Mouse (Mus musculus) limb, embryonic 13.5 days (tissue): ENCODE results near the gene Msh2. TPM values are rescaled to one million over a fixed set of nuclear protein-coding genes. Genes with fewer than 3 reads are reported as not detected.
"Not testable (repeated sequence)": the region's sequence is repeated elsewhere in the genome, so short reads cannot be mapped to it uniquely, and the experiment has no call there.

Source experiments
- ATAC-seq: fragments of 200-750 bp; cut with Nextera tagmentation; 2 replicates; pipeline ENCODE4 v1.8.0; 2017; ENCODE audit warnings: low read depth, moderate number of reproducible peaks, moderate TSS enrichment; ENCODE audit not compliant: low FRiP score
- H3K27ac ChIP-seq: fragments of 300-500 bp; sonication (generic); 2 replicates; pipeline ENCODE4 v1.5.1; 2015; ENCODE audit warnings: inconsistent platforms, mild to moderate bottlenecking, moderate library complexity
- H3K27me3 ChIP-seq: fragments of 300-500 bp; sonication (generic); 2 replicates; pipeline ENCODE4 v1.6.1; 2015; ENCODE audit warnings: mild to moderate bottlenecking, inconsistent platforms
- H3K36me3 ChIP-seq: fragments of 300-500 bp; sonication (generic); 2 replicates; pipeline ENCODE4 v1.6.1; 2015; ENCODE audit warnings: inconsistent platforms, mild to moderate bottlenecking, moderate library complexity
- H3K4me1 ChIP-seq: fragments of 300-500 bp; sonication (generic); 2 replicates; pipeline ENCODE4 v1.6.1; 2015; ENCODE audit warnings: inconsistent platforms
- H3K4me2 ChIP-seq: fragments of 300-500 bp; sonication (generic); replicated peaks from 2 replicates; pipeline ENCODE4 v1.6.1; 2015; ENCODE audit warnings: inconsistent platforms, mild to moderate bottlenecking, moderate library complexity
- H3K4me3 ChIP-seq: fragments of 300-500 bp; sonication (generic); 2 replicates; pipeline ENCODE4 v1.5.1; 2015; ENCODE audit warnings: moderate library complexity, mild to moderate bottlenecking, inconsistent platforms
- H3K9ac ChIP-seq: fragments of 300-500 bp; sonication (generic); 2 replicates; pipeline ENCODE4 v1.6.1; 2015; ENCODE audit warnings: mild to moderate bottlenecking, inconsistent platforms
- H3K9me3 ChIP-seq: fragments of 300-500 bp; sonication (generic); 2 replicates; pipeline ENCODE4 v1.6.1; 2016; ENCODE audit warnings: inconsistent platforms
- WGBS: fragments of 180-500 bp; shearing (Covaris S2); methylation state at CpG from one replicate; pipeline ENCODE4 v1.1.7; 2015; 5-methylcytosine and 5-hydroxymethylcytosine counted together
- polyA plus RNA-seq: library from polyadenylated mRNA; unstranded; fragments of >200 nt; fragmentation: Nextera tagmentation; extraction: Ambion mirVana; gene quantifications from 2 replicates; pipeline ENCODE4 v1.2.1, GENCODE M21; 2015

Gene Msh2
- polyA plus RNA-seq, 1 experiment from 2014 or later = 85.5 TPM

- no peaks in the 10 kb centered on the region for H3K27me3 ChIP-seq
Measured at GRCm38 (mm10) chr17:87665066-87665822, 6.9 kb upstream of the Msh2 start.

GRCm38 (mm10) chr17:87672677-87673286 lies 652 bp downstream of the Msh2 start:
- Histone ChIP-seq H3K4me1 (peaks cover 21% of the 10 kb centered on the region), H3K4me3 (peak overlapping the region; percentile 95), H3K27ac (peak overlapping the region; percentile 75), H3K4me2 (peak overlapping the region; percentile 84), H3K36me3 (peaks cover 5% of the 10 kb centered on the region; the same call in 1 of the 2 replicates), H3K9me3 (no peaks in the 10 kb centered on the region), H3K27me3 (no peaks in the 10 kb centered on the region), H3K9ac (peak overlapping the region; percentile 89)
- peak; percentile 41 for ATAC-seq
- WGBS = under 1% methylated on average over 54 of the region's 54 CpGs

More at GRCm38 (mm10) chr17:87665066-87665822, 6.9 kb upstream of the Msh2 start:
- no peak for ATAC-seq
- H3K4me2 ChIP-seq = no peak overlapping the region
- H3K27ac ChIP-seq = no peak overlapping the region
- H3K36me3 ChIP-seq = no peaks in the 10 kb centered on the region
- no peak overlapping the region for H3K4me3 ChIP-seq
- no peaks in the 10 kb centered on the region for H3K9me3 ChIP-seq
- H3K9ac ChIP-seq = no peak overlapping the region
- 76% methylated on average over 10 of the region's 10 CpGs for WGBS
- no peaks in the 10 kb centered on the region for H3K4me1 ChIP-seq

GRCm38 (mm10) chr17:87676916-87677474 lies 4.9 kb downstream of the Msh2 start:
- H3K9me3 ChIP-seq, H3K27ac ChIP-seq, H3K27me3 ChIP-seq, H3K4me3 ChIP-seq, H3K4me2 ChIP-seq, ATAC-seq, H3K9ac ChIP-seq: not testable (repeated sequence)
- peaks cover 33% of the 10 kb centered on the region for H3K36me3 ChIP-seq
- H3K4me1 ChIP-seq = peaks cover 21% of the 10 kb centered on the region
- WGBS = 91% methylated on average over 1 of the region's 1 CpGs

DNA sequence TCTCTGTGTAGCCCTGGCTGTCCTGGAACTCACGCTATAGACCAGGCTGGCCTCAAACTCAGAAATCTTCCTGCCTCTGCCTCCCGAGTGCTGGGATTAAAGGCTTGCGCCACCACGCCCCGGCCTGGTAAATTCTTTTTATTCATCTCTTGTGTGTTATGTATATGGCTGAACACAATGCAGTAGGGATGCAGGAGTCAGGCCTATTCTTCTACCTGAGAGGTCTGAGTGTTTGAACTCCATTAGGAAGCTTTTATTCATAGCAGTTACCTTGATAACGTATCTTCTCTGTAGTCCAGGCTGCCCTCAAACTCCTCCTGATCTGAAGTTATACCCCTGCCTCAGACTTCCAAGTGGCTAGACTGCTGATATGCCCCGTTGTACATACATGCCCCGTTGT lies 5.5 kb downstream of the Msh2 start:
- Histone ChIP-seq H3K9me3 (no peaks in the 10 kb centered on the region), H3K9ac (no peak overlapping the region), H3K27me3 (no peaks in the 10 kb centered on the region), H3K4me1 (peaks cover 21% of the 10 kb centered on the region), H3K4me2 (no peak overlapping the region), H3K36me3 (peaks cover 40% of the 10 kb centered on the region), H3K27ac (no peak overlapping the region), H3K4me3 (no peak overlapping the region)
- no peak for ATAC-seq
- WGBS = 93% methylated on average over 8 of the region's 8 CpGs

DNA sequence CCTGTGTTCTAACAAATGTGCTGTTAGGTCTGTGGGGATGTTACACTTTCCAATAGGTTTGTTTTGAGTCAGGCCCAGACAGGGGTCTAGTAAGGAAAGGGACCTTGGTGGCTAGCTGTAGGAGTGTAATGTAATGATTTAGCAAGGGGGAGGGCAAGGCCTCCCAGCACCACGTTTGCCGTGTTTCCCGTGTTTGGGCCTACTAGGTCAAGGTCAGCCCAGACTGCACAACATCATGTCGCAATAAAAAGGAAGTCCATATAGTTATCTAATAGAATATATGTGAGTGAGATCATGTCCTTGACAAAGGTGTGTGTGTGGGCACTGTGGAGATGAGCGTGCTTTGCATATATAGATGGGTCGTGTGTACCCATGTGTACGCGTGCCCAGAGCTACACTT lies 17.1 kb downstream of the Msh2 start:
- no peak overlapping the region for H3K4me2 ChIP-seq
- H3K9ac ChIP-seq = no peak overlapping the region
- no peak; the same call in 1 of the 2 replicates for ATAC-seq
- WGBS = 92% methylated on average over 8 of the region's 8 CpGs
- H3K27me3 ChIP-seq = no peaks in the 10 kb centered on the region
- H3K4me3 ChIP-seq = no peak overlapping the region
- no peaks in the 10 kb centered on the region for H3K4me1 ChIP-seq
- H3K27ac ChIP-seq = no peak overlapping the region
- peaks cover 75% of the 10 kb centered on the region for H3K36me3 ChIP-seq
- no peaks in the 10 kb centered on the region for H3K9me3 ChIP-seq

- 91% methylated on average over 5 of the region's 5 CpGs for WGBS
- Histone ChIP-seq H3K4me1 (no peaks in the 10 kb centered on the region), H3K9me3 (no peaks in the 10 kb centered on the region), H3K4me3 (no peak overlapping the region), H3K36me3 (peaks cover 70% of the 10 kb centered on the region), H3K27ac (no peak overlapping the region), H3K27me3 (no peaks in the 10 kb centered on the region), H3K9ac (no peak overlapping the region), H3K4me2 (no peak overlapping the region)
- no peak for ATAC-seq
Measured at GRCm38 (mm10) chr17:87691958-87692357, 19.8 kb downstream of the Msh2 start.

GRCm38 (mm10) chr17:87695874-87696465 lies 23.8 kb downstream of the Msh2 start:
- Histone ChIP-seq H3K9ac (no peak overlapping the region), H3K9me3 (no peaks in the 10 kb centered on the region), H3K4me1 (peaks cover 7% of the 10 kb centered on the region), H3K27ac (no peak overlapping the region), H3K27me3 (no peaks in the 10 kb centered on the region), H3K4me2 (no peak overlapping the region), H3K4me3 (no peak overlapping the region), H3K36me3 (peaks cover 68% of the 10 kb centered on the region)
- ATAC-seq = no peak
- WGBS = 90% methylated on average over 11 of the region's 11 CpGs

- H3K9me3 ChIP-seq = no peaks in the 10 kb centered on the region
- peaks cover 70% of the 10 kb centered on the region for H3K36me3 ChIP-seq
- ATAC-seq = no peak
- no peaks in the 10 kb centered on the region for H3K27me3 ChIP-seq
- peaks cover 7% of the 10 kb centered on the region for H3K4me1 ChIP-seq
- no peak overlapping the region for H3K4me3 ChIP-seq
- no peak overlapping the region for H3K4me2 ChIP-seq
- WGBS = 85% methylated on average over 6 of the region's 6 CpGs
- no peak overlapping the region for H3K9ac ChIP-seq
- no peak overlapping the region for H3K27ac ChIP-seq
Measured at GRCm38 (mm10) chr17:87696814-87697213, 24.7 kb downstream of the Msh2 start.

- H3K9me3 ChIP-seq = no peaks in the 10 kb centered on the region
- 72% methylated on average over 16 of the region's 16 CpGs for WGBS
- no peaks in the 10 kb centered on the region for H3K27me3 ChIP-seq
- peaks cover 7% of the 10 kb centered on the region for H3K4me1 ChIP-seq
- peaks cover 69% of the 10 kb centered on the region for H3K36me3 ChIP-seq
- no peak overlapping the region for H3K9ac ChIP-seq
- no peak overlapping the region for H3K4me3 ChIP-seq
- H3K27ac ChIP-seq = no peak overlapping the region
- no peak overlapping the region for H3K4me2 ChIP-seq
- ATAC-seq = no peak
Measured at GRCm38 (mm10) chr17:87698996-87699765, 27.1 kb downstream of the Msh2 start.

- Histone ChIP-seq H3K36me3 (peaks cover 67% of the 10 kb centered on the region), H3K9ac (no peak overlapping the region), H3K4me1 (peaks cover 7% of the 10 kb centered on the region), H3K9me3 (no peaks in the 10 kb centered on the region), H3K4me2 (no peak overlapping the region), H3K27ac (no peak overlapping the region), H3K4me3 (no peak overlapping the region), H3K27me3 (no peaks in the 10 kb centered on the region)
- ATAC-seq = no peak
- WGBS = 61% methylated on average over 8 of the region's 8 CpGs
Measured at GRCm38 (mm10) chr17:87700101-87700500, 28.0 kb downstream of the Msh2 start.

DNA sequence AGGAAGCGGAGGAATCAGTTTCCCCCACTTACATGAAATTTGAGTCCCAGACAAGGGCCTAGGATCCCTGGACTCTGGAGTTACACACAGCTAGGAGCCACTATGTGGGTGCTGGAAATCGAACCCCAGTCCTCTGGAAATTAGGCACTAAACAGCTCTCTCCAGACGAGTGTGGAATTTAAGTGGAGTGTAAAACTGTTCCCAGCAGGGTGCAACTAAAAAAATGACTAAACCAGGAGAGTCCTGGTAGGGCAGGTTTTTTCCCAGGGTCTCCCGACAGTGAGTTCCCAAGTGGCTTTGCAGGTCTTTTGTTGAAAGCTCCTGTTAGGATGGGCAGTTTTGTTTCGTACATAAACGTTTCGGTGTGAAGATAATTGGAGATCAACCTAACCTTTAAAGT lies 52.6 kb downstream of the Msh2 start:
- WGBS = 82% methylated on average over 7 of the region's 7 CpGs
- Histone ChIP-seq H3K9ac (no peak overlapping the region), H3K27me3 (no peaks in the 10 kb centered on the region), H3K9me3 (peaks cover 13% of the 10 kb centered on the region; the same call in 1 of the 2 replicates), H3K4me2 (no peak overlapping the region), H3K4me3 (no peak overlapping the region), H3K4me1 (no peaks in the 10 kb centered on the region), H3K36me3 (peaks cover 62% of the 10 kb centered on the region), H3K27ac (no peak overlapping the region)
- ATAC-seq = no peak
